Mouse (Mus musculus): Measurements from ENCODE around the gene Sfta2. TPM values are rescaled to one million over a fixed set of nuclear protein-coding genes. Genes with fewer than 3 reads are reported as not detected.

Sfta2 gene
- total and polyA plus RNA-seq, 3 experiments, result not detected

- Histone ChIP-seq H3K9me3 (replicated peaks) (0 out of 2 replicates have a peak, but pooled peaks cover 3% of the 10 kb centered on the region), H3K4me3 (ENCODE audit: low read depth, low read length) (no peak overlapping the region), H3K36me3 (replicated peaks) (no peaks in the 10 kb centered on the region), H3K4me1 (ENCODE audit: insufficient read depth, low read depth, low read length) (no peaks in the 10 kb centered on the region), H3K27me3 (ENCODE audit: insufficient read depth, low read length) (peaks cover 5% of the 10 kb centered on the region; the same call in 1 of the 2 replicates)
- ATAC-seq (ENCODE audit: extremely low read depth, insufficient number of reproducible peaks, low FRiP score, poor library complexity, severe bottlenecking) (no peak), DNase-seq (ENCODE audit: low spot score) (no peak)
- no peak for TF ChIP-seq TAL1 (conservative IDR thresholded peaks at IDR 0.05; ENCODE audit: low read depth, low read length)
- no peak for TF ChIP-seq GATA2 (IDR thresholded peaks at IDR 0.05; ENCODE audit: borderline replicate concordance, low read depth, low read length)
- no peak for TF ChIP-seq GATA1 (IDR thresholded peaks at IDR 0.05; ENCODE audit: borderline replicate concordance, low read length)
- no peak for TF ChIP-seq CTCF (IDR thresholded peaks at IDR 0.05; ENCODE audit: low read depth, low read length)
- no peak for TF ChIP-seq POLR2AphosphoS5 (IDR thresholded peaks at IDR 0.05; ENCODE audit: insufficient replicate concordance, low read depth, low read length)
These were observed 44.0 kb upstream of the Sfta2 start for GRCm38 (mm10) chr17:35557351-35557750.

DNA sequence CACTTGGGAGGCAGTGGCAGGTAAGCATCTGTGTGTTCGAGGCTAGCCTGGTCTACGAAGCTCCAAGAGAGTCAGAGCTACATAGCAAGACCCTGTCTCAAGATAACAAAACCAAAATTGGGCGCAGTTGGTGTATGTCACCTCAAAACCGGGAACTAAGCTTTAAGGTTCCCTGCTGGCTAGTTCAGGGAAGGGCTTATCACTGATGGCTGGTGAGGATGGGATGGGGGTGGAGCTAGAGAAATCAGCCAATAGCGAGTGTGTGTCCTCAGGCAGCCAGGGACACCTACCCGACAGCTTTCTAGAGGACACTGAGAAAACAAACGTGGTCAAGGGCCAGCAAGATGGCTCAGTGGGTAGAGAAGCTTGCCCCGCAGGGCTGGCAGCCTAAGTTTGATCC, 43.1 kb upstream of the Sfta2 start:
- no peaks in the 10 kb centered on the region for H3K36me3 ChIP-seq (replicated peaks)
- H3K27me3 ChIP-seq (ENCODE audit: insufficient read depth, low read length), result peaks cover 5% of the 10 kb centered on the region; the same call in 1 of the 2 replicates
- no peak overlapping the region for H3K4me3 ChIP-seq (ENCODE audit: low read depth, low read length)
- H3K9me3 ChIP-seq (replicated peaks), result 0 out of 2 replicates have a peak, but pooled peaks cover 3% of the 10 kb centered on the region
- TF ChIP-seq GATA2 (IDR thresholded peaks at IDR 0.05; ENCODE audit: borderline replicate concordance, low read depth, low read length) (no peak), CTCF (IDR thresholded peaks at IDR 0.05; ENCODE audit: low read depth, low read length) (no peak), TAL1 (conservative IDR thresholded peaks at IDR 0.05; ENCODE audit: low read depth, low read length) (no peak), GATA1 (IDR thresholded peaks at IDR 0.05; ENCODE audit: borderline replicate concordance, low read length) (no peak), POLR2AphosphoS5 (IDR thresholded peaks at IDR 0.05; ENCODE audit: insufficient replicate concordance, low read depth, low read length) (no peak)
- DNase-seq (ENCODE audit: low spot score), result no peak
- ATAC-seq (ENCODE audit: extremely low read depth, insufficient number of reproducible peaks, low FRiP score, poor library complexity, severe bottlenecking), result no peak
- no peaks in the 10 kb centered on the region for H3K4me1 ChIP-seq (ENCODE audit: insufficient read depth, low read depth, low read length)

GRCm38 (mm10) chr17:35567150-35567549, 34.2 kb upstream of the Sfta2 start, which contains the start of gene 2300002M23Rik:
TSS of gene 2300002M23Rik (plus strand) at chr17:35567450.
- H3K36me3 ChIP-seq (replicated peaks), result no peaks in the 10 kb centered on the region
- H3K4me3 ChIP-seq (ENCODE audit: low read depth, low read length), result no peak within 1 kb of the TSS
- no peaks in the 10 kb centered on the region for H3K4me1 ChIP-seq (ENCODE audit: insufficient read depth, low read depth, low read length)
- ATAC-seq (ENCODE audit: extremely low read depth, insufficient number of reproducible peaks, low FRiP score, poor library complexity, severe bottlenecking), result no peak
- no peaks in the 10 kb centered on the region; the same call in 1 of the 2 replicates for H3K9me3 ChIP-seq (replicated peaks)
- no peak for DNase-seq (ENCODE audit: low spot score)
- no peak for TF ChIP-seq POLR2AphosphoS5 (IDR thresholded peaks at IDR 0.05; ENCODE audit: insufficient replicate concordance, low read depth, low read length)
- no peak for TF ChIP-seq GATA1 (IDR thresholded peaks at IDR 0.05; ENCODE audit: borderline replicate concordance, low read length)
- no peak for TF ChIP-seq GATA2 (IDR thresholded peaks at IDR 0.05; ENCODE audit: borderline replicate concordance, low read depth, low read length)
- TF ChIP-seq CTCF (IDR thresholded peaks at IDR 0.05; ENCODE audit: low read depth, low read length), result no peak
- TF ChIP-seq TAL1 (conservative IDR thresholded peaks at IDR 0.05; ENCODE audit: low read depth, low read length), result no peak
- peaks cover 9% of the 10 kb centered on the region for H3K27me3 ChIP-seq (ENCODE audit: insufficient read depth, low read length)

GRCm38 (mm10) chr17:35567767-35568166, 33.6 kb upstream of the Sfta2 start:
- H3K27me3 ChIP-seq (ENCODE audit: insufficient read depth, low read length), result peaks cover 9% of the 10 kb centered on the region
- H3K36me3 ChIP-seq (replicated peaks), result no peaks in the 10 kb centered on the region
- H3K4me3 ChIP-seq (ENCODE audit: low read depth, low read length), result no peak overlapping the region
- TF ChIP-seq CTCF (IDR thresholded peaks at IDR 0.05; ENCODE audit: low read depth, low read length), result no peak
- TF ChIP-seq GATA1 (IDR thresholded peaks at IDR 0.05; ENCODE audit: borderline replicate concordance, low read length), result no peak
- no peak for TF ChIP-seq TAL1 (conservative IDR thresholded peaks at IDR 0.05; ENCODE audit: low read depth, low read length)
- TF ChIP-seq POLR2AphosphoS5 (IDR thresholded peaks at IDR 0.05; ENCODE audit: insufficient replicate concordance, low read depth, low read length), result no peak
- no peak for TF ChIP-seq GATA2 (IDR thresholded peaks at IDR 0.05; ENCODE audit: borderline replicate concordance, low read depth, low read length)
- ATAC-seq (ENCODE audit: extremely low read depth, insufficient number of reproducible peaks, low FRiP score, poor library complexity, severe bottlenecking) (no peak), DNase-seq (ENCODE audit: low spot score) (no peak)
- H3K9me3 ChIP-seq (replicated peaks), result no peaks in the 10 kb centered on the region; the same call in 1 of the 2 replicates
- no peaks in the 10 kb centered on the region for H3K4me1 ChIP-seq (ENCODE audit: insufficient read depth, low read depth, low read length)

DNA sequence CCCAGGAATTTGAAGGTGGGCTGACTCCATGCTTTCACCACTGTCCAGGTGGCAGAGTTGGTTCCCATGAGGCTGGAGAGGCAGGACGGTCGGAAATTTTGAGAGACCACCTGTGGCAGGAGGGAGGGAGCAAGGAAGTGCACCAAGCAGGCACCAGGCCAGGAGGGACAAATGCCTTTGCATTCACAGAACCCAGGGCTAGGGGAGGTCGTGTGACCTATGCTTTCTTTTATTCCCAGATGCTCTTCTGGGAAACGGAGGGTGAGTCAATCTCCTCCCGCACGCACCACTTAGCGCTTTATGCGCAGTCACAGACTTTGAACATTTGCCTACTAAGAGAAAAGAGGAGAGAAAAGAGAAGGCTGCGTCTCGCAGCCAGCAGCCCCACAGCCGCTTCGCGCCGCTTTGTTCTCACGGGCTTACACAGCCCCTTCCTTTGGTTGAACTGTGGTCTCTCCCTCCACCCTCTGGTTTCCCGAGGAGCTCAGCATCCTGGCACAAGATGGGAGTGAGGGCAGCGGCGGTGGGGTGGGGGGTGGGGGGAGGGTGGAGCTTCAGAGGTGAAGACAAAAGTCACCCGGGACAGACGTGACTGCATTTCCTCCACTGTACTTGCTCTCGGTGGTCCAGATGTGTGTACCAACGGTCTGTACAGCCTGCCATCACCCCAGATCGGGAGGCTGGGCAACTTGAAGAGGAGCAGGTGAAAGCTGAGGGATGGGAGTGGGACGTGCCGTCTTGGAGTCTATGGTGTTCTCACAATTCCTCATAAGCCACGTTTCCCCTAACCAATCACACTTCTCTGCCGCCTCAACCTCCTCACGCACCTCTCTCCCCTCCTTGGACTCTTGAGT, 32.0 kb upstream of the Sfta2 start:
- Histone ChIP-seq H3K9me3 (replicated peaks) (no peaks in the 10 kb centered on the region; the same call in 1 of the 2 replicates), H3K4me1 (ENCODE audit: insufficient read depth, low read depth, low read length) (no peaks in the 10 kb centered on the region), H3K27me3 (ENCODE audit: insufficient read depth, low read length) (peaks cover 14% of the 10 kb centered on the region), H3K36me3 (replicated peaks) (no peaks in the 10 kb centered on the region), H3K4me3 (ENCODE audit: low read depth, low read length) (no peak overlapping the region)
- TF ChIP-seq GATA2 (IDR thresholded peaks at IDR 0.05; ENCODE audit: borderline replicate concordance, low read depth, low read length), result no peak
- no peak for TF ChIP-seq POLR2AphosphoS5 (IDR thresholded peaks at IDR 0.05; ENCODE audit: insufficient replicate concordance, low read depth, low read length)
- TF ChIP-seq TAL1 (conservative IDR thresholded peaks at IDR 0.05; ENCODE audit: low read depth, low read length), result no peak
- TF ChIP-seq CTCF (IDR thresholded peaks at IDR 0.05; ENCODE audit: low read depth, low read length), result no peak
- no peak for TF ChIP-seq GATA1 (IDR thresholded peaks at IDR 0.05; ENCODE audit: borderline replicate concordance, low read length)
- DNase-seq (ENCODE audit: low spot score) (no peak), ATAC-seq (ENCODE audit: extremely low read depth, insufficient number of reproducible peaks, low FRiP score, poor library complexity, severe bottlenecking) (no peak)

DNA sequence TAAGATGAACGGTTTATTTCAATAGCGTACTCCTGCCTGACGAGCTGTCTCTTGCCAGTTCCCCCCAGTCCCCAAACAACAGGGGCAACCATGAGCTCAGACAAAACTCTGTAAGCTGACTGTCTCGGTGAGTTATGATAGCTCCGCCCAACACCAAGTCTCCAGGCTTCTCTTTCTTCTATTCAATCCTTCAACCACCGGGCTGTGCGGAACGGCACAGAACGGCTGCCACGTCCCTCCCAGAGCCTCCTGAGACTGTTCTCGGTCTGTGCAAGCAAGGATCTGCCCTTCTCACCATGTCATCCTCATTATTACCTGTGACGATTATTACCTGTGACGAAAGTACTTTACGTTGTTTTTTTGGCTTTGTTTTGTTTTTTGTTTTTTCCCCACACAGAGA, 30.5 kb upstream of the Sfta2 start:
- no peak for DNase-seq (ENCODE audit: low spot score)
- TF ChIP-seq GATA1 (IDR thresholded peaks at IDR 0.05; ENCODE audit: borderline replicate concordance, low read length) (no peak), POLR2AphosphoS5 (IDR thresholded peaks at IDR 0.05; ENCODE audit: insufficient replicate concordance, low read depth, low read length) (no peak), TAL1 (conservative IDR thresholded peaks at IDR 0.05; ENCODE audit: low read depth, low read length) (no peak), CTCF (IDR thresholded peaks at IDR 0.05; ENCODE audit: low read depth, low read length) (no peak), GATA2 (IDR thresholded peaks at IDR 0.05; ENCODE audit: borderline replicate concordance, low read depth, low read length) (no peak)
- Histone ChIP-seq H3K9me3 (replicated peaks) (no peaks in the 10 kb centered on the region; the same call in 1 of the 2 replicates), H3K4me3 (ENCODE audit: low read depth, low read length) (no peak overlapping the region), H3K4me1 (ENCODE audit: insufficient read depth, low read depth, low read length) (no peaks in the 10 kb centered on the region), H3K27me3 (ENCODE audit: insufficient read depth, low read length) (peaks cover 21% of the 10 kb centered on the region), H3K36me3 (replicated peaks) (no peaks in the 10 kb centered on the region)
- no peak for ATAC-seq (ENCODE audit: extremely low read depth, insufficient number of reproducible peaks, low FRiP score, poor library complexity, severe bottlenecking)

All from G1E (cell line).